Mouse (Mus musculus) left cerebral cortex, postnatal 36 days (tissue): ENCODE data around the gene Acsf3. TPM values are rescaled to one million over a fixed set of nuclear protein-coding genes. Genes with fewer than 3 reads are reported as not detected.

ENCODE experiments used
- total RNA-seq, 2 experiments: library from RNA; stranded (reverse); gene quantifications; 2 replicates each; pipeline ENCODE4 v1.2.3; 2021

Gene Acsf3
- total RNA-seq, 2 experiments from 2014 or later: 20.5 to 23.9 TPM

Other genes with a start within 250 kb of the Acsf3 start
- gene Piezo1, start 224.2 kb upstream of the Acsf3 start, total RNA-seq: 1 to 10 TPM; 6.5 to 7.6 TPM
- gene Cdt1, start 207.5 kb upstream of the Acsf3 start, total RNA-seq: 1 to 10 TPM; 1.8 to 3.5 TPM
- gene Aprt, start 198.6 kb upstream of the Acsf3 start, total RNA-seq: 10 to 100 TPM; 54.5 to 62.3 TPM
- gene Galns, start 164.0 kb upstream of the Acsf3 start, total RNA-seq: 1 to 10 TPM; 8.8 to 9.2 TPM
- gene Trappc2l, start 163.8 kb upstream of the Acsf3 start, total RNA-seq: 10 to 100 TPM; 78.7 to 84.5 TPM
- not detected for gene Pabpn1l, start 152.7 kb upstream of the Acsf3 start, total RNA-seq
- 10 to 100 TPM; 26.2 to 37.5 TPM for gene Cbfa2t3, start 76.4 kb upstream of the Acsf3 start, total RNA-seq
- gene Cdh15, start 72.5 kb downstream of the Acsf3 start, total RNA-seq: under 1 TPM; 0.59 to 0.89 TPM